Mouse (Mus musculus) heart, adult 18-20 months (tissue): ENCODE measurements around the gene Mrpl52. TPM values are rescaled to one million over a fixed set of nuclear protein-coding genes. Genes with fewer than 3 reads are reported as not detected.

Experiments used
- DNase-seq, 2 experiments: peaks; one replicate each; pipeline ENCODE4 v3.0.0; 2021 to 2022; ENCODE audit warnings: mixed read lengths in 1 of 2
- total RNA-seq, 2 experiments: library from RNA; stranded (reverse); gene quantifications; 2 replicates each; pipeline ENCODE4 v1.2.3; 2021

The Mrpl52 gene
- total RNA-seq, 2 experiments from 2014 or later: 122 to 150 TPM

DNA sequence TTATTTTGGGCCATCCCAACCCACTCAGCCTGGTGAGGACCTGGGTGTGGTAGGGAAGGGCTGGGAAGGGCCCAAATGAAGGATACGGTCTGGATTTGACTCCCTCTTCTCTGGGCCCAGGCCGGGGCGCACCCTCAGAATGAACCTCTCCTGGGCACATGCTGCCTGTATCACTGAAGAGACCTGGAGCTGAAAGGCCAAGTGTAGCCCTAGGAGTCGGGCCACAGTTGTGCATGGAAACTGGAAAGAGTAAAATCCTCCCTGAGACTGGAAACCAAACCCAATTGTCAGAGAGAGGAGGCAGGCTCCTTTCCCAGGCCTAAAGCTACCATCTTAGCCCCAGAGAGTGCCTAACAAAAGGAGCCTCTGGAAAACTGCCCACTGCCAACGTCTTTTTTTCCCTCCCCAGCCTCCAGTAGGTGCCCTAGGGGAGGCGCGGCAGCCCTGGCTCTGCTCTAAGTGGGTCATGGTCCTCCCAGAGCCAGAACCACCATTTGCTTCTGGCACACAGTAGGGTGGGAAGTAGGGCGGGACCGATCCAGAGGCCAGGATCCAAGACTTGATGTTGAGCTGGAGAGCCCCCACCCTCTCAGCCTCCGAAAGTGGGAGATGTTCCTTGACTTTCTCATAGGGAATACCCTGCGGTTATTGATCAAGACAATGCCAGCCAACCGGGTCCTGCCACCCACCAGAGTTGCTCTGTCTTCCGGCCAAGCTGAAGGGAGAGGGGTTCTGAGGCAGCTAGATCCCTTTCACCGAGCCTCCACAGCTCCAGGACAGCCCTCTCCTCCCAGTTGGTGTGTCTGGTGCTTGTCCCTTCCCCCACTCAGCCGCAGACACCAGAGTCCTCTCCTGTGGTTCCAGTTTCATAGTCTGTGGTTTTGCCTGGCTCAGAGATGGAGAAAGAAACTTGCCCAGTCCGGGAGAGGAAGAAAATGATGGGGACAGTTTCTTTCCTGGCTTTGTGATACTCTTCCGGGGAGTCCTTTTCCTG, 6.4 kb downstream of the Mrpl52 start:
- peak; percentile 40 to 51 for DNase-seq

DNA sequence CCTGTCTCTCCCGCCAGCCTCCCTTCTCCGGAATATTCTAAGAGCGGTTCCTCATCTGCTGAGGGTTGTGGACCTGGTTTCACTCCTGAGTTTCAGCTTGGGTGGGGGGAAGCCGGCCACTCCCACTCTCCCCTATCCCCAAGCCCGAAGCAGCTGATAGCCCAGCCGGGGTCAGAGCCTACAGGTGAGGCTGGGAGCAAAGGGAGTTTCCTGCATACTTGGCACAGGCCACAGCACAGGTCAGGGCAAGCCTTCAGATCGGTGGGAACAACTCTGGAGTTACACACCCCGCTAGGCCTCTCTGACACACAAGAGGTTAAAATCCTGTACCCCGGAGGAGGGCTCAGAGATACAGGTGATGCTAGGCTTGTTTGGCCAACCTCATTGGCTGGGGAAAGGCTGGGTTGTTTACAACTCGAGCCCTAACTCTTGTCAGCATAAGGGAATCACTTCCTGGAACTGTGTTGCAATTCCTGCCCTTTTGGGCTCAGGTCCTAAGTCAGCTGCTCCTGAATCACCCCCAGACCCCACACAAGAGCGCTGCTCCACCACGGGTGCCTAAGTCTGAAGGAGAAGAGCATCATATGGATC, 7.3 kb downstream of the Mrpl52 start:
- DNase-seq: peak; percentile 50 to 54

DNA sequence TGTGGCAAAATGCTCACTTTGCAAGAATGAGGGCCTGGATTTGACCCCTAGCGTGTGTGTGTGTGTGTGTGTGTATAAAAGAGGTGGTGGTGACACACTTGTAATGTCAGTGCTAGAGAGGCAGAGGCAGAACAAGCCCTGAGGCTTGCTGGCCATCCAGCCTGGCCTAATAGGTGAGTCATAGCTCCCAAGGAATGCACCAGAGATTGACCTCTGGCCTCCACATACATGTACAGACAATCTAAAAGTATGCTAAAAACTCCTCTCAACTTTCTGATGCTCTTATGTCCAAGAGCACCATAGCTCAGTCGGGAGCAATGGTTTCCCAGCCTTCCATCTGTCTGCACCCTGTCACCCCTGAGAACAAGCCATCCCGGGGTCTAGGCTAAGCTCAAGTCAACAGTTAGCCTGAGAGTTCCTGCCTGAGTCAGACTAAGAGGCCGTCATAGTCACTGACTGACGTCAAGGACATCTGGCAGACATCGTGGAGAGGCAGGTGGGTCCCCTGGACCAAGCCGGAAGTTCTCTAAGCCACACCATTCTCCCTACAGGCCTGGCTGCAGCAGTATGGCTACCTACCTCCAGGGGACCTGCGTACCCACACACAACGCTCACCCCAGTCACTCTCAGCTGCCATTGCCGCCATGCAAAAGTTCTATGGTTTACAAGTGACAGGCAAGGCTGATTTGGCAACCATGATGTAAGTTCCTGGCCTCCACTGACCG, 8.6 kb downstream of the Mrpl52 start:
- DNase-seq: no peak

DNA sequence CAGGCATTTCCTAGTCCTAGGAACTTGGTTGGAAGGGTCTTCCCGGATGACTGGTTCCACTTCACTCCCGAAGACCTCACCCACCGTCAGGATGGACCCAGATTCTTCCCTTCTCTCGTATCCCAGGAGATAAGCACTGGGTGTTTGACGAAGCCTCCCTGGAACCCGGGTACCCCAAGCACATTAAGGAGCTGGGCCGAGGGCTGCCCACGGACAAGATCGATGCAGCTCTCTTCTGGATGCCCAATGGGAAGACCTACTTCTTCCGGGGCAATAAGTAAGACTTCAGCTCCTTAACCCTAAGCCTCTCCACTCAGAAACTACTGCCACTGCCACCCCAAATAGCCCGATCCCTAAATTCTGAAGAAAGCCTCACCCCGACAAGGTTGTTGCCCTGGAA, 12.4 kb downstream of the Mrpl52 start:
- DNase-seq: no peak

DNA sequence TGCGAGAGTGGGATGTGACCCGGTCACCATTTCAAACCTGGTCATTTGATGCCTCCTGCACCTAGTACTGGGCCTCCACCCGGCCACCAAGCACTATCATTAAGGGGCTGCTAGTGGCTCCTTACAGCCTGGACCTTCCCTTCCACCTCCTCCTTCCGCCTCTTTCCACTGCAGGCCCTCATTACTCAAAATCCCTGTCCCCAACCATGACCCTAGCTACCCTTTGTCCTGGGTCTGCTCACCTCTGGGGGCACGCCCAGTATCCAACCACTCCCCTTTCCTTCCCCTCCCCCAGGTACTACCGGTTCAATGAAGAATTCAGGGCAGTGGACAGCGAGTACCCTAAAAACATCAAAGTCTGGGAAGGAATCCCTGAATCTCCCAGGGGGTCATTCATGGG, 12.9 kb downstream of the Mrpl52 start:
- no peak for DNase-seq

DNA sequence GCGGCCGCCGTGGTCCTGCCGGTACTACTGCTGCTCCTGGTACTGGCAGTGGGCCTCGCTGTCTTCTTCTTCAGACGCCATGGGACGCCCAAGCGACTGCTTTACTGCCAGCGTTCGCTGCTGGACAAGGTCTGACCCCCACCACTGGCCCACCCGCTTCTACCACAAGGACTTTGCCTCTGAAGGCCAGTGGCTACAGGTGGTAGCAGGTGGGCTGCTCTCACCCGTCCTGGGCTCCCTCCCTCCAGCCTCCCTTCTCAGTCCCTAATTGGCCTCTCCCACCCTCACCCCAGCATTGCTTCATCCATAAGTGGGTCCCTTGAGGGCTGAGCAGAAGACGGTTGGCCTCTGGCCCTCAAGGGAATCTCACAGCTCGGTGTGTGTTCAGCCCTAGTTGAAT, 13.8 kb downstream of the Mrpl52 start:
- DNase-seq: no peak

DNA sequence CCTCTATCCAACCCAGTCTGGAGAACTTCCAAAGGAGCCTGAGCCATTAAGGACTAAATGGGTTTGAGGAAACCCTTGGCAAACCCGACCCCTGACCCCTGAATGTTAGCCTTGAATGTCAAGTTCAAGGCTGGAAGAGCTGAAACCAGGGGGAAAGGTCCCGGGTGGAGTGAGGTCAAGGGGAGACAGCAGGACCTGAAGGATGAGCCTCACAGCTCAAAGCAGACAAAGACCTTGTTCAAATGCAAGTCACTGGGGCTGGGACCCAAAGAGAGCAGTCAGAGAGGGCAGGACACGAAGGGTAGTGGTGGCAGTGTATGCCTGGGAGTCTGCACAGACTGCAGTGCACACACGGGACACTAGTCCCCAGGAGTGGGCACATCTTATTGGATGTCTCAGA, 14.7 kb downstream of the Mrpl52 start:
- DNase-seq: no peak

DNA sequence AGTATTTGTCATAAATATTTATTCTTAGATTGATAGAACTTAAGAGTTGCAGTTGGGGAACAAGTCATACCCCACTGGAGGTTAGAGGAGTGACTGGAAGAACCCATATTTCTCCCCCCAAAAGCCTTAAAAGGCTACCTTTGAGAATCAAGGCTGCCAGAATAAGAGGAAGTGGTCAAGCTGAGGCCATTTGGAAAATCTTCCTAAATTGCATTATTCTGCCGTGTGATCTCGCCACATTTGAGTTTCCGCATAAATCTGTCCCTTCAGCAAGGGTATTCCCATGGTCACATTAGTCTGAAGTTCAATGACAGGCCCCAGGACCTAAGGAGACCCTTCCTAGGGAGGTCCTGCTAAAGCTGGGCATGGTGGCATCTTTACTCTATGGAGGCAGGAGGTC, 15.8 kb downstream of the Mrpl52 start:
- DNase-seq: no peak

DNA sequence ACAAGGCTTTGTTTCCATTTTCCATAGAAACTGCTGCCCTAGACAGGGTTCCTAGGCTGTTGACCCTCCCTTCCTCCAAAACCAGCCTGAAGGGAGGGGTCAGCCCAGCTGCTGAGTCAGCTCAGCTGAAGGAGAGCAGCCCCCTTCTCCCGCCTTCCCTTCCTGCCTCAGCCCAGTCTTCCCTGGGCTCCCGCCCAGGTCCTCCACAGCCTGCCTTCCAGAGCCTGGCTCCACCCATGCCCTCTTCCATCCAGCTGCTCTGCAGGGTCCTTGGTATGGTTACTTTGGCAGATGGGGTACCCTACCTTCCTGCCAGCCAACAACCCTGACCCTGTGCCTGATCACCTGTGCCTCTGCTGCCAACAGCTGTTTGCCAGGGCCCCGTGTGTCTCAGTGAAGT, 16.5 kb downstream of the Mrpl52 start:
- peak; percentile 66 to 72 for DNase-seq

DNA sequence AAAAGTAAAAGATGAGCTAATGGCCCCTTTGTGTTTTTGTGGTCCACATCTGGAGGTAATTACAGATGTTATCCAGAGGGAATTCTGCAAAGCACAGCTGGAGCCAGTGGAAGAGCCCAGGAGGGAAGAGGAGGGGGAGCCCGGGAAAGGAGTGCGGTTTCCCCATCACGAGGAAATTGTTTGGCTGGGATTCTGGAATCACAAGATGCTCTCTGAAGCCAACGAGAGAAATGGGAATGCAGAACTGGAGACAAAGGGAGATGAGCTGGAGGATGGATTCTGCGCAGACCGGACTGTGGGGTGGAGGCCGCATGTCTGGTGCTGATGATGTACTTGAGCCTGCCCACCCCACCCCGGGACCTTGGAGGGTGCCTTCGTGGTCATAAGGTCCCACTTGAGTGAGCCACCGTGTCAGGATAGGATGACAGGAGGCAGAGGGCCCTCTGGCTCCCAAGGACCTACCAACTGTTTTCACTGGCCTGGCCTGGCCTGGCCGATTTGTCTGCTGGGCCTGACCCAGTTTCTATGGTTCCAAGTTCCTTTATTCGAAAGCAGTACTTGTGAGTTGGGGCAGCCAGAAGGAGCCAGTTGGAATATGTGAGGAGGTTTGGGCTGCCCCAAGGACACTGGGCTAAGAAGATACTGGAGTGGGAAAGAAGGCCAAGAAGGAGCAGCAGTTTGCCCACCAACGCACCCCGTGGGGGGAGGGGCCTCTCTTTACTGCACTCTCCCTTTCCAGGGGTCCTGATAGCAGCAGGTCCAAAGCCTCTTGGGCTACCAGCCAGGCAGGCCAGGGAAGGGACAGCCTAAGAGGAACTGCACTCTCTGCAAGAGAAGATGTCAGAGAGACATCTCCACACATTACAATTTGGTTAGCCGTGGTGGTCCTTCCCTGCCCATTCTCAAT, 17.3 kb downstream of the Mrpl52 start:
- DNase-seq: peak; percentile 85 to 88

DNA sequence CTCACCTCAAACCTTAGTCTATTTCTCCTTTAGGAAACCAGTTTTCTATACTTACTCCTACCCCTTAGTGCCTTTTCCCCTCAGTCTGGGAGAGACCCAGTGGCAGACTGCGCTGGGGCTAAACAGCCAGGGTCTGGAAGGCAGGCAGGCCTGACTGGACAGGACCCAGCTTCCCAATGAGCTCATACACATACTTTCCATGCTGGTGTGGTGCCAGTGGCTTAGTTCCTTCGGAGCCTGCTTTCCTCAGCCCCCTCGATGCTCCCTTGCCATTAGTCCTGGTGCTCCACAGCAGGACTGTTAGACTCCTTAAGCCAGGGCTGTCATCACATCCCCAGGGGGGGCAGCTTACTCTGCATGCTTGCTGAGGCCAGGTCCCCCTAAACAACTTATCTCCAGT, 18.8 kb downstream of the Mrpl52 start:
- DNase-seq: no peak

DNA sequence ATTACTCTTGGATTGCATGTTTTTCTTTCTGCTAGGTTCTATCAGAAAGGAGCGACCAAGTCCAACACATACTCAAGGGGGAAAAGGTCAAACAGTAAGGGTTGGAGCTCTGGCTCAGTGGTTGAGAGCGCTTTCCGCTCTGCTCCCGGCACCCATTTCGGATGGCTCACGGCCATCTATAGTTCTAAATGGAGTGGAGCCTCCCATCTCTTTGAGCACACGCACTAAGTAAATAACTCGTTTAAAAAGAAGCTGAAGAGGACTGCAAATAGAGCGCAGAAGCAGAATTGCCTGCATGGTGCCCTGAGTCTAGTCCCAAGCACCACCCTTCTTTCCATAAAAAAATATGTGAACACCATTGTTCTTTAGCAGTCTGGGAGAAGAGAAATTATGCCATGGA, 26.9 kb downstream of the Mrpl52 start:
- no peak for DNase-seq

DNA sequence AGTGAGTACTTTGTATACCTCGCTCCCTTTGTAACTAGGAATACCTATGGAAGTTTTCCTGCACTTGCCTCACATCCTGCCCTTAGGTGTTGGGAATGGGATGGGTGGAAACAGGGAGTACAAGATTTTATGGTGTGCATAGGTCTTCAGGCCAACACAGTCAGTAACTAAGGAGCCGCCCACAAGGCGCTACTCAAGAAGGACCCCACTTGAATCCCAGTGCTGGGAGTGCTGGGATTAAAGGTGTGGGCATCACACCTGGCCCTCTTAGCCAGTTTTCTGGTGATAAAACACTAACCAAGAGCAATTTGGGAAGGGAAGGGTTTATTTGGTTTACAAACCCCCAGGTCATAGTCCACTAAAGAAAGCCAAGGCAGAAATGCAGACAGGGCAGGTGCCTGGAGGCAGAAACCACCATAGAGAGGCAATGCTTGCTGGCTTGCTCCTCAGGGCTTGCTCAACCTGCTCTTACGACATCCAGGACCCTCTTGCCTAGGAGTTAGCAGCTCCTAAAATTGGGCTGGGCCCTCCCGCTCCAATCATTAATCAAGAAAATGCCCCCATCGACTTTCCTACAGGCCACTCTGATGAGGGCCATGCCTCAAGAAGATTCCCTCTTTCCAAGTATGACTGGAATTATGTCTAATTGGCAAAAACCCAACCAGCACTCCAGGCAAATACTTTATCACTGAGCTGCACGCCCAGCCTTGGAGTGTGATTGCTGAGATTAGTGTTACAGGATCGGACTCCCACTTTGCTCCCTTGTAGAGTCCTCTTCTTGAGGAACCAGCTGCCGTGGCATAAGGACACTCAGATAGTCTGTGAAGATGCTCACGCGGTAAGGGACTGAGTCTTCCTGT, 28.2 kb downstream of the Mrpl52 start:
- no peak for DNase-seq

DNA sequence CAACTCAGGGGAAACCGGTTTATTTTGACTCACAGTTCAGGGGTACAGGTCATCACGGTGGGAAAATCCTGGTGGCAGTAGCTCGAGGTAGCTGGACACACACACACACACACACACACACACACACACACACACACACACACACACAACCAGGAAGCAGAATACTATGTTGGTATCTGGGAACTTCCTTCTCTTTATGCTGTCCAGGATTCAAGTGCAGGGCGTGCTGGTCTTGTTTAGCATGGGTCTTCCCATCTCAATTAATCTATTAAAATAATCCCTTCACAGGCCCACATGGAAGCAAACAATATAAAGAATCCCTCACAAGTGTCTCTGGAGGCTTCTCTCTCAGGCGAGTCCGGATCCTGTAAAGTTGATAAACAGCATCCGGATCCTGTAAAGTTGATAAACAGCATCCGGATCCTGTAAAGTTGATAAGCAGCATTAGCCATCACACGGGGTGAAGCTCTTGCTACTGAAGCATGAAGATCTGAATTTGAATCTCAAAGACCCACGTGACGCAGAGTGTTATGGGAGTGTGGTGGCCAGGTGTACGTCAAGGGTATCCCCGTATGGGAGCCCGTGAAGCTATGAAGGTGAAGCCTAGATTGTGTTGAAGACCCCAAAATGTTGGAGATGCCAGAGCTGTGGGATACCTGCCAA, 31.3 kb downstream of the Mrpl52 start:
- DNase-seq: no peak

DNA sequence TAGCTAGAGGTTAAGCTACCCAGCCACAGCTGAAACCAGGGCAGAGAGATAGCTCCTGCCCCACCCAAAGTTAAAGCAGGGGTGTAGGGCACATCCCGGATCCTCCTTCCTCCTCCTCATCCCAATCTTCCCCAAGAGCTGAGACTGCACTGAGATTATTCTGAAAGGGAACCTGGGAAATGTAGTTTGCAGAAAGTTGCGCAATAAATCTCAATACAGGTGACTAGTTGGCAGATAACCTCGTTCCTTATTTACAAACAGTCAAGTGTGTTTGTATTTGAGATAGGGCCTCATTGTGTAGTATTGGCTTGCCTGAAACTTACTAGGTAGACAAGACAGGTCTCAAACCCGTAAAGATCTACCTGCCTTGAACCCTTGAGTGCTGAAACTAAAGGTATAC, 35.4 kb downstream of the Mrpl52 start:
- DNase-seq: no peak

DNA sequence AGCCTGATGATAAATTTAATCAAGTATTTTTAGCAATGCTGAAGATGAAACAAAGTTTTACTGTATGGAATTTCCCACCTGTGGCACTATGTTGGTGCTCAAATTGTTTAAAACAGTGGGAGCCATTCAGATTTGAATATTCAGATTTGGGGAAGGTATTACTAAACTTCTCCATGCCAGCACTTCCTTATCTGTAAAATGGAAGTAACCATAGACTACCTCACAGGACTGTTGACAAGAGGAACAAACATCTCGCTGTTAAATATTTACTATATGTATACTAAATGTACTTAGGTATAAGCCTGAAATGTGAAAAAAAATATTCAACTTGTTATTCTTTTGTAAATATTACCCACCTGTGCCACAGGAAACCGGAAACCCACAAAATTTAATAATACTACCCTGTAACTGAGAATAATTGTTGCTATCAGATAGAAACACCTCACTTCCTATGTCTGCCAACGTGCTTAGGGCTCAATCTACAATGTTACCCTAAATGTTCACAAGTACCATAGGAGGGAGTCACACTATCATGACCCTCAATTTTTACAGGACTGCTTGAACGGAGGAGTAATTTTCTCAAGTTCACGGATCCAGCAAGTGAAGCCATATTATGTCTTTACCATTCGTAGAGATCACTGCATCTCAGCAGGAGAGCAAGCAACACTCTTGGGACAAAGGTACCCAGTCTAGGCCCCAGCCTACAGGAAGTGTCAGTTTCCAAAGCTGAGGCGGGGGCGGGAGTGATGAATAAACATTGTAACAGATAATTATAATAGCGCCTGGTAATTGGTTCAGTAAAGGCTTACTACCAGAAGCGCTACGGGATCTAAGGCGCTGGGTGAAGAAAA, 36.6 kb downstream of the Mrpl52 start:
- no peak for DNase-seq

DNA sequence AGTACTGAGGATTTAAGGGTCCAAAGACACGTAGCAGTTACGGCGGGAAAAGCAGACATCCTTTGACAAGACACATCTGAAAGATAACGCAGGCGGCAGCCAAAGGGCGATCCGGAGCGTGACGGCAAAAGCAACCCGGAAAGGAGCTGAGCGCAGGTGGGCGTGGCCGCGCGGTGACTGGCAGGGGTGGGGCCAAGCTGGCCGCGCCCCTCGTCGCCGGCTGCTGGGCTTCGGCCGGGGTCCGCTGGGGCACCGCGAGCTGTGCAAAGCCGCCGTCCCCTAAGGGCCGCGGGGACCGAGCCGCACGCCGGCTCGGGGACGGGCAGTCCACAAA, 37.2 kb downstream of the Mrpl52 start, which contains the start of gene Lrp10:
TSS of gene Lrp10 (plus strand) at position 179 of the 334 bp plus-strand sequence.
- peak; percentile 92 for DNase-seq

DNA sequence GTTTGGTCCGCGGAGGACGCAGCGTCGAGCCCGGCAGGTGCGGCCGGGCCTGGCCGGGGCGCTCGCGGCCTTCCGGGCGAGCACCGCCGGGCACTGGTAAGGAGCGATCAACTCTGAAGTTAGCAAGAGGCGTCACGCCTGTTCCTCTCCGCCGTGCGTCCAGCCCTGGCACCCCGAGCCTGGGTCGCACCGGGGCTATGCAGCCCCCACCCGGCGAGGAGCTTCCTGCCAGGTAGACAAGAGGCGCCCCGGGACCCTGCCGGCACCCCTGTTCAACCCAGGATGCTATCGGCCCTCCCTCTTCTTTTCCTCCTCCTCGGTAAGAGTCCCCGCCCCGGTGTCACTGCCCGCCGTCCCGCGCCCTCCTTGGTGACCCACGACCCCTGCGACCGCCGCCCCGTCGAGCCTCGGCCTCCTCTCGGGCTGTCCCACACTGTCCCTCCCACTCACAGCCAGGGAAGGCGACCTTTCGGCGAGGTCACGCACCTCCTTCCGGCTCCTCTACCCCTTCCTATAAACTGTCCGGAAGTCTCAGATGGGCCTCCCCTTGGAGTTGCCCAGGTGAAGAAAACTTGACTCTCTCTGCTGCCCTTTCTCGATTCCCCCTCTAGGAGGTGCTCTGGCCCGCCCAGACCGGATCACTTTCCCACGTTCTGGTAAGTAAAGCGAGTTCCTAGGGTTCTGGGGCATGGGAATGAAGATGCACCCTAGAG, 37.7 kb downstream of the Mrpl52 start:
- peak; percentile 72 to 75 for DNase-seq

DNA sequence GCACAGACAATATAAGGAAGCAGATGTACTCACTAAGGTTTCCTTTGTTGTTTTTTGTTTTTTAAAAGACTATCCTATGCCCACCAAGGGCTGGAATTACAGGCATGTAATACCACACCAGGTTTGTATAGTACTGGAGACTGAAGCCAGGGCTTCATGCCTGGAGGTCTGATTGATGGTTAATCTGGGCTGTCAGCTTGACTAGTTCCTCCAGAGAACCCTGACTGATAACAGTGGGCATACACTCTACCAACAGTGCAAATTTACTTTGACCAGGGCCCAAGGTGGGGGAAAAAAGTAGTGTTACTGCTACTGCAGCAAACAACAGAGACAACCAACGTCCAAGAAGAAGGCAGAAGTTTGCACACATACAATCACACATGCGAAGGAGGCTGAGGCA, 44.8 kb downstream of the Mrpl52 start:
- no peak for DNase-seq
